Comparison of ENCODE assay signal across 19 mouse cellular contexts in genomic region chr19:5832326-5832725, GRCm38 (mm10). TPM values are rescaled to one million over a fixed set of nuclear protein-coding genes. Genes with fewer than 3 reads are reported as not detected.
DNase-seq lines count a peak whose midpoint lies in the region; ATAC-seq and TF ChIP-seq lines count a peak whose summit lies in the region.
"Had no signal": no experiment of that assay in that cellular context is flagged by ENCODE, and none has a peak within 500 bp of the region (broad histone marks: within the 10 kb centered on the region; RNA-seq: fewer than 3 reads in every experiment).

No protein-coding gene starts in this region.

- H3K4me2 ChIP-seq in heart, postnatal 0 days (ENCODE audit: low read depth, low read length), result no peak overlapping the region
- H3K4me2 ChIP-seq in liver, postnatal 0 days (ENCODE audit: low read depth, low read length), result no peak overlapping the region
- H3K4me2 ChIP-seq: embryonic facial prominence, embryonic 13.5 days; hindbrain, embryonic 13.5 days; liver, embryonic 13.5 days had no signal

- intact Hi-C loops in heart, postnatal 25 days (cut with DNase I), result no loop called here

- no peak overlapping the region for H3K4me3 ChIP-seq in heart, postnatal 0 days (ENCODE audit: low read depth, low read length)
- H3K4me3 ChIP-seq in liver, postnatal 0 days (ENCODE audit: low read depth, low read length), result no peak overlapping the region
- H3K4me3 ChIP-seq in brown adipose tissue, adult 24 weeks (ENCODE audit: insufficient read depth, low read depth, low read length), result no peak overlapping the region
- H3K4me3 ChIP-seq: embryonic facial prominence, embryonic 13.5 days; hindbrain, embryonic 13.5 days; liver, embryonic 13.5 days had no signal

- H3K27me3 ChIP-seq in heart, postnatal 0 days (ENCODE audit: control insufficient read depth, insufficient read depth, low read length), result no peaks in the 10 kb centered on the region
- H3K27me3 ChIP-seq in liver, postnatal 0 days (ENCODE audit: insufficient read depth, low read length), result no peaks in the 10 kb centered on the region
- H3K27me3 ChIP-seq: embryonic facial prominence, embryonic 13.5 days; hindbrain, embryonic 13.5 days; liver, embryonic 13.5 days had no signal

- H3K27ac ChIP-seq in heart, postnatal 0 days (ENCODE audit: low read depth), result peak overlapping the region; percentile 50
- H3K27ac ChIP-seq in liver, postnatal 0 days (ENCODE audit: low read depth), result peak overlapping the region; percentile 85
- H3K27ac ChIP-seq in brown adipose tissue, adult 24 weeks (replicated peaks; ENCODE audit: low read depth, low read length), result peak overlapping the region; percentile 15
- H3K27ac ChIP-seq: embryonic facial prominence, embryonic 13.5 days; hindbrain, embryonic 13.5 days had no signal

- H3K4me1 ChIP-seq in heart, postnatal 0 days (ENCODE audit: control insufficient read depth, insufficient read depth), result peaks cover 29% of the 10 kb centered on the region
- peaks cover 20% of the 10 kb centered on the region for H3K4me1 ChIP-seq in liver, postnatal 0 days (ENCODE audit: insufficient read depth)
- no peaks in the 10 kb centered on the region; the same call in 1 of the 2 replicates for H3K4me1 ChIP-seq in brown adipose tissue, adult 24 weeks (ENCODE audit: control insufficient read depth, insufficient read depth, insufficient read length, low read length)
- H3K4me1 ChIP-seq: hindbrain, embryonic 13.5 days had no signal

- H3K36me3 ChIP-seq in heart, postnatal 0 days (replicated peaks; ENCODE audit: control insufficient read depth, insufficient read depth, low read length), result peaks cover 19% of the 10 kb centered on the region
- peaks cover 3% of the 10 kb centered on the region for H3K36me3 ChIP-seq in liver, postnatal 0 days (replicated peaks; ENCODE audit: insufficient read depth, low read length)
- H3K36me3 ChIP-seq: embryonic facial prominence, embryonic 13.5 days; hindbrain, embryonic 13.5 days had no signal

- TF ChIP-seq EP300 in heart, postnatal 0 days (IDR thresholded peaks at IDR 0.05; ENCODE audit: low read depth), result no peak
- no peak for TF ChIP-seq EP300 in liver, postnatal 0 days (IDR thresholded peaks at IDR 0.05; ENCODE audit: low read depth)

- DNase-seq in adrenal gland, postnatal 14 days, result peak; percentile 10
- no peak for DNase-seq in adrenal gland, adult 2 months
- DNase-seq in heart, postnatal 0 days (ENCODE audit: low spot score), result peak; percentile 62
- no peak for DNase-seq in heart, postnatal 25 days (ENCODE audit: low spot score)
- DNase-seq in liver, postnatal 0 days, result no peak
- DNase-seq in liver, result no peak
- no peak for DNase-seq in ovary, postnatal 10 days (ENCODE audit: low spot score)
- DNase-seq: adrenal gland, postnatal 10 days; cerebellum, adult 9-10 months; gastrocnemius, postnatal 10 days; layer of hippocampus, postnatal 36 days; liver, embryonic 13.5 days; right cerebral cortex, adult 18-20 months; spleen, adult 18-20 months; thymus, adult 18-20 months had no signal

- no peak for ATAC-seq in heart, postnatal 0 days (ENCODE audit: insufficient read depth, low read depth)
- no peak for ATAC-seq in liver, postnatal 0 days
- ATAC-seq: midbrain, embryonic 16.5 days had no signal

- no peaks in the 10 kb centered on the region for H3K9me3 ChIP-seq in heart, postnatal 0 days (replicated peaks; ENCODE audit: control insufficient read depth, low read length)
- no peaks in the 10 kb centered on the region for H3K9me3 ChIP-seq in liver, postnatal 0 days (ENCODE audit: low read length)
- H3K9me3 ChIP-seq: embryonic facial prominence, embryonic 13.5 days; hindbrain, embryonic 13.5 days; liver, embryonic 13.5 days had no signal

- no peak for TF ChIP-seq CTCF in heart, postnatal 0 days (IDR thresholded peaks at IDR 0.05; ENCODE audit: low read depth)
- no peak for TF ChIP-seq CTCF in liver, postnatal 0 days (IDR thresholded peaks at IDR 0.05; ENCODE audit: low read depth)

- H3K9ac ChIP-seq in heart, postnatal 0 days (replicated peaks; ENCODE audit: low read depth, low read length), result no peak overlapping the region
- H3K9ac ChIP-seq in liver, postnatal 0 days (replicated peaks), result no peak overlapping the region
- H3K9ac ChIP-seq: embryonic facial prominence, embryonic 13.5 days; hindbrain, embryonic 13.5 days; liver, embryonic 13.5 days had no signal

- WGBS in heart, postnatal 0 days, result 38% methylated on average over 6 of the region's 6 CpGs
- 67% methylated on average over 6 of the region's 6 CpGs for whole genome bisulfite sequencing in liver, postnatal 0 days (ENCODE audit: insufficient replicate concordance)

RNA-seq across cellular contexts. Expression of gene Frmd8, which starts 42.7 kb away (rescaled TPM):
- total RNA-seq in adrenal gland, postnatal 14 days (2021), result 26.0 and 34.5 TPM in 2 replicates
- total RNA-seq in adrenal gland, adult 2 months (2021), result 10 to 100 TPM; 41.2 to 51.4 TPM
- 27.8 and 36.4 TPM in 2 replicates for polyA plus RNA-seq in adrenal gland, adult 2 months (2012; rRNA removed)
- 29.1 and 53.8 TPM in 2 replicates for total RNA-seq in heart, postnatal 0 days (2014; rRNA removed; ENCODE audit: low replicate concordance)
- 12.8 and 14.9 TPM in 2 replicates for polyA plus RNA-seq in heart, postnatal 0 days (2015; fragmentation: Nextera tagmentation; extraction: Ambion mirVana)
- 10 to 100 TPM in 1 of 2 experiments, 1 to 10 TPM in 1; 8.9 to 11.1 TPM for total RNA-seq in heart, postnatal 25 days (2021)
- polyA plus RNA-seq in liver, postnatal 0 days (2015; fragmentation: Nextera tagmentation; extraction: Ambion mirVana), result 8.5 and 9.0 TPM in 2 replicates
- polyA plus RNA-seq in brown adipose tissue, adult 24 weeks (2012; ENCODE audit: insufficient read depth, insufficient read length, missing spikeins), result 6.6 and 7.0 TPM in 2 replicates

RNA-seq across cellular contexts. Expression of gene Slc25a45, which starts 45.3 kb away (rescaled TPM):
- total RNA-seq in adrenal gland, postnatal 14 days (2021), result 14.7 and 16.5 TPM in 2 replicates
- 10 to 100 TPM; 15.5 to 36.2 TPM for total RNA-seq in adrenal gland, adult 2 months (2021)
- polyA plus RNA-seq in adrenal gland, adult 2 months (2012; rRNA removed), result 42.4 and 44.6 TPM in 2 replicates
- total RNA-seq in heart, postnatal 0 days (2014; rRNA removed; ENCODE audit: low replicate concordance), result 3.1 and 4.8 TPM in 2 replicates
- polyA plus RNA-seq in heart, postnatal 0 days (2015; fragmentation: Nextera tagmentation; extraction: Ambion mirVana), result 2.8 and 2.9 TPM in 2 replicates
- 1 to 10 TPM; 3.5 to 4.1 TPM for total RNA-seq in heart, postnatal 25 days (2021)
- polyA plus RNA-seq in liver, postnatal 0 days (2015; fragmentation: Nextera tagmentation; extraction: Ambion mirVana), result 8.4 and 9.1 TPM in 2 replicates
- 2.3 and 2.4 TPM in 2 replicates for polyA plus RNA-seq in brown adipose tissue, adult 24 weeks (2012; ENCODE audit: insufficient read depth, insufficient read length, missing spikeins)

Comparison
In these comparisons a context has a peak if more than half of its experiments do, and no peak if none do; other contexts are left out.
1. DNase-seq: peak in adrenal gland, postnatal 14 days (single experiment) and heart, postnatal 0 days (single experiment); none in adrenal gland, adult 2 months (single experiment), heart, postnatal 25 days (single experiment), liver, postnatal 0 days (single experiment), liver (single experiment) and ovary, postnatal 10 days (single experiment).
2. H3K27ac ChIP-seq: peak in every context shown above with its lines; median percentile 85 in liver, postnatal 0 days; 50 in heart, postnatal 0 days; 15 in brown adipose tissue, adult 24 weeks.